Mouse (Mus musculus) ovary, postnatal 14 days (tissue): Measurements from ENCODE around the gene Slc30a1.

Experiments
- DNase-seq: peaks from one replicate; pipeline ENCODE4 v3.0.0; 2022; ENCODE audit warnings: low spot score

Gene Slc30a1

GRCm38 (mm10) chr1:191896806-191897552 is 9.6 kb upstream of the Slc30a1 start:
- no peak for DNase-seq

- DNase-seq, result no peak
These were observed 682 bp upstream of the Slc30a1 start for GRCm38 (mm10) chr1:191905637-191906533.

GRCm38 (mm10) chr1:191907431-191907810 is 854 bp downstream of the Slc30a1 start:
- DNase-seq, result peak; percentile 80

- no peak for DNase-seq
These were observed 2.3 kb downstream of the Slc30a1 start for GRCm38 (mm10) chr1:191908906-191909305.

GRCm38 (mm10) chr1:191909316-191909715 is 2.7 kb downstream of the Slc30a1 start:
- no peak for DNase-seq

GRCm38 (mm10) chr1:191910646-191911045 is 4.1 kb downstream of the Slc30a1 start:
- DNase-seq, result no peak

GRCm38 (mm10) chr1:191911067-191911668 is 4.6 kb downstream of the Slc30a1 start:
- DNase-seq, result no peak

GRCm38 (mm10) chr1:191914647-191915046 is 8.1 kb downstream of the Slc30a1 start:
- no peak for DNase-seq

- DNase-seq, result no peak
These were observed 9.0 kb downstream of the Slc30a1 start for GRCm38 (mm10) chr1:191915586-191915985.

- DNase-seq, result no peak
These were observed 10.3 kb downstream of the Slc30a1 start for GRCm38 (mm10) chr1:191916876-191917275.

GRCm38 (mm10) chr1:191919336-191919735 is 12.8 kb downstream of the Slc30a1 start:
- DNase-seq, result no peak

GRCm38 (mm10) chr1:191921701-191922100 is 15.1 kb downstream of the Slc30a1 start:
- no peak for DNase-seq

- no peak for DNase-seq
These were observed 18.9 kb downstream of the Slc30a1 start for GRCm38 (mm10) chr1:191925496-191925895.

- no peak for DNase-seq
These were observed 20.1 kb downstream of the Slc30a1 start for GRCm38 (mm10) chr1:191926681-191927080.

GRCm38 (mm10) chr1:191928345-191928744 is 21.8 kb downstream of the Slc30a1 start:
- no peak for DNase-seq

- no peak for DNase-seq
These were observed 22.5 kb downstream of the Slc30a1 start for GRCm38 (mm10) chr1:191929065-191929464.

GRCm38 (mm10) chr1:191929897-191930524 is 23.4 kb downstream of the Slc30a1 start:
- DNase-seq, result no peak

- DNase-seq, result no peak
These were observed 24.0 kb downstream of the Slc30a1 start for GRCm38 (mm10) chr1:191930525-191931105.

- no peak for DNase-seq
These were observed 25.9 kb downstream of the Slc30a1 start for GRCm38 (mm10) chr1:191932286-191932985.

GRCm38 (mm10) chr1:191932986-191933632 is 26.5 kb downstream of the Slc30a1 start:
- DNase-seq, result no peak

- no peak for DNase-seq
These were observed 37.1 kb downstream of the Slc30a1 start for GRCm38 (mm10) chr1:191943638-191944037.
